Mouse (Mus musculus) natural killer cell, adult 2 months (primary cell): ENCODE measurements around the gene Sytl4.

ENCODE experiments used
- DNase-seq, 2 experiments: peaks; one replicate each; pipeline ENCODE4 v3.0.0; 2022; ENCODE audit warnings: low spot score in 2 of 2

The Sytl4 gene

DNA sequence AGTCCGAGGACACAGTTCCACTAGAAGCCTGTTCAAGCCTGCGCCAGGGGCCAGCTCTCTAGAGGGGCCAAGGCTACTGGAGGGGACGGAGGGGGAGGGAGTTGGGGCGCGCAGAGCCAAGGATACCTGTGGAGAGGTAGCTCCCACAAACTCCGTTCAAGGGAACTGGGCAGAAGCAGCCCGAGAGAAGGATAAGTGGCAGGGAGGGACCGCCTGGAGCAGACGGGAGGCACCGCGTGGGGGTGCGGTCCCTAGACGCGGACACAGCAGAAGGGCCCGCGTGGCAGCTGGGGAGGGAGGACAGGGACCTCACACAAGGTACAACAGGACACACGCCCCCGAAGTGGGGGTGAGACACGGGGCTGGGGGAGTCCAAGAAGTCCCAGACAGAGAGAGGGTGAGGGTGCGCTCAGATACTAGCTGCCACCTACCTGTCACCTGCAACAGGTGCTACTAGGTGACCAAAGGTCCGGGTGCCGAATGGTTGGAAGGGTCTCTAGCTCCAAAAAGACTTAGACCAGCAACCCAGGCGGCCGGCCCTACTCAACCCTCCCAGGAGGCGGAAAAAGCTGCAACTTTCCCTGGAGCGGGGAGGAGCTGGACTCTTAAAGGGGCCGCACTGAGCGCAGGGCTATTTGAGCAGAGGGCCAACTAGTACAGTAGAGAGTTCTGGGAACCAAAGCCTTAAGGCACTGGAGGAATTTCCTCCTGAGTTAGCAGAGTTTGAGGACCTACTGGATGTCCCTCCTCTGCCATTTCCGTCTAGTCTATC, at the start of gene Sytl4:
Gene Sytl4 (minus strand): TSS at position 582 of the 772 bp plus-strand sequence.
- no peak for DNase-seq

DNA sequence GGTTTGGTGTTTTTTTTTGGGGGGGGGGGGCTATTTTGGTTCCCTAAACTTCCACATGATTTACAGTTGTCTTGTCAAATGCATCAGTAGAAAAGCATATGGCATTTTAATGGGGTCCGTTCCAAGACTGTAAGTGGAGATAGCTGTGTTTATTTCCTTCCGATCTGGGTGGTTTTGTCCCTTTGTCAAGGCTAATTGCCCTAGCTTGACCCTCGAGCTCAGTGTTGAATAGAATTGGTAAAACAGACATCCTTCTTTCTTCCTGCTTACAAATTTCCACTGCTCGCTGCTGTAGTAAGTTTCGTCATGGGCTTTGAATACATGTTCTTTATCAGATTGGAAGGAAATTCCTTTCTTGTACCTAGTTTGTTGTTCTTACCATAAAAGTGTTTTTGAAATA, 39.1 kb upstream of the Sytl4 start:
- no peak for DNase-seq

DNA sequence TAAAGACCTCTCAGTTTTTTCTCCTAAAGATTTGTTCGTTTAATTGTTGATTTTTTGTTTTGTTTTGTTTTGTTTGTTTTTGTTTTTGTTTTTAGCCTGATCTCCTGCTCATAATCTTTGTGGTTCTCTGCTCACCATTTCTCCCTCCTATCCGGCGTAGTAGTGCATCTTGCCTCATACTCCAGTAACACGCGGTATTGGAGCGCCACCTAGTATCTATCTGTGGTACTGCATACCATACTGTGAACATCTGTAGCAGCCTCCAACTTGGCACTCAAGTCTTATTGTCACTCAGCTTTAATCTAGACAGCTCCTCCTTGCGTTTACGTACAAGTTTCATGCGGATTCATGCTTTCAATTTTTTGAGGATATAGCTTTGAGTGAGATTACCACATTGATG, 37.4 kb upstream of the Sytl4 start:
- peak; percentile 12 to 38 for DNase-seq

DNA sequence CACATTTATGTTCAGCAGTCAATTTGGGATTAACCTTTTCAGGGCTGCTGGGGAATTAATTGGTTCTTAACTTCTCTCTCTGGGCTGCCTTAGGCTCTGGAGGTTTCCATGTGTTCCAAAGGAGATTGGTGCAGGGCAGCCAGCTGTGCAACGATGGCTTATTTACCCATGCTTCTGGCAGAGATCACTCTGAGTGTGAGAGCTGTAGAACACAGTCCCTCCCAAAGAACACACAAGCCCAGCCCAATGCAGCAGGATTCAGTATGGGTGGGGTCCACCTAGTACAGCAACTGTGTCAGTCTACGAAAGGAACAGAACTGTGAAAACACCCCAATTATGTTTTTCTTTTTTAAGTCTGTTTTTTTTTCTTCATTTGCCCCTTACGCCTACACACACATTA, 14.3 kb upstream of the Sytl4 start:
- no peak for DNase-seq

DNA sequence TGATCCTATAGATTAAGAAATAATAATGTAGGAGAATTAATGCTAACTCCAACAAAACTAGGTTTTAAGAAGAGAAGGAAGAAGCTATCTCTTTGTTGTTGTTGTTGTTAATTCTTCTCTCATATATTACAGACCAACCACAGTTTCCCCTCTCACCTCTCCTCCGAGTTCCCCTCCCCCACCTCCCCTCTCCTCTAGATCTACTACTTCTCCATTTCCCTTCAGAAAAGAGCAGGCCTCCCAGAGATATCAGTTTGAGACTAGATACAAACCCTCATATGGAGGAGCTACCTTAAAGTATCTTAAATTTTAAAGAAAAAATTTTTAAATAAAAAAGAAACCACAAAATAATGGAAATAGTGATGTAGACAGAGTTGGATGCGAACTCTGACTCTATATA, 17.0 kb downstream of the Sytl4 start:
- no peak for DNase-seq

DNA sequence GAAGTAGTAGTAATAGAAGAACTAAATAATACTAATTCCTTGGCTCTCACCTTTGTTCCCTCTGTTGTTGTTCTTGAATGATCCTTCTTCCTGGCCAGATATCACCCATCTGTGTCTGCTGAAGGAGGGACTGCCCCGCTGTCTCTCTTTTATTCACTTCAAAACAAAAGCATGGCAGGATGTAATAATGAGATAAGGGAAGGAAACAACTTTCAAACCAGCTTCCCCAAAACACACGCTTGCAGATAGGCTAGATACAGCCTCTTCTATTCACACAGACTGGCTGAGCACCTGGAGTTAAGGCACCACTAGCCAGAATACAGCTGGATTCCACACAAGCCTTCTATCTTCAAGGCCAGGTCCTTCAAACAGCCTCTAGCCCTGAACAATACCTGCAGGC, 21.0 kb downstream of the Sytl4 start:
- DNase-seq: no peak

DNA sequence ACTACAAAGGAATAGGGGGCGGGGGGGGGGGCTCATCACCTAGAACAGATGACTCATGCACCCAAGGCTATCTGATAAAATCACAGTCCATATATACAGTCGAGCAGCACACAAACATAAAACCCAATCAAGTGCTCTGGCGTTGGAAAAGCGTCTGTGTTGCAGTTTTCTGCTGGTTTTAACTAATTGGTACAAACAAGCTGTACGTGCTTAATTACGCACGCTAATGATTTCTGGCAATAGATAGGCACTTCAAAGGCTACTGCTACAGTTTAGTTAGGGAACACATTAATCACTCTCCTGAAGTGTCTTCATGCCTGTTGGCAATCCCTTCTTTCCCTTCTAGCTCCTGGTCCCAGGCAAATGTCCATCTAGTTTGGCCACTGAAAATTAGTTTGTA, 27.0 kb downstream of the Sytl4 start:
- DNase-seq: no peak

DNA sequence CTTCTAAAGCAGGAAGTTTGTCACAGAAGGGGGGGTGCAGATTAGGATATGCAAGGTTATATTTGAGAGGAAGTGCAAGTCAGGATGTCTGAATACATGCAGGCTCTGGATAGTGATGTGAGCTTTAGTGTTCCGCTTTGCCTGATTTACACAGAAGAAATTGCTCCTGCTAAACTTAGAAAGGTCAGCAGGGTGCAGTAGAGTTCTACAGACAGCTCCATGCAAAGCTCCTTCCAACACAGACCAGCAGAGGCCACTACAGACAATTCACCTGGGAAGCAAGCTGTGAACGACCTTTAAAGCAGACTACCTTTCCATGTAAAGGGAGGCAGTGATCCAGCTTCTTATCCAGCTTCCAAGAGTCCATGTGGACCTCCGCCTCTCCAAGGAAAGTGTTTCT, 34.2 kb downstream of the Sytl4 start:
- DNase-seq: peak in 1 of 2 experiments; percentile 25

DNA sequence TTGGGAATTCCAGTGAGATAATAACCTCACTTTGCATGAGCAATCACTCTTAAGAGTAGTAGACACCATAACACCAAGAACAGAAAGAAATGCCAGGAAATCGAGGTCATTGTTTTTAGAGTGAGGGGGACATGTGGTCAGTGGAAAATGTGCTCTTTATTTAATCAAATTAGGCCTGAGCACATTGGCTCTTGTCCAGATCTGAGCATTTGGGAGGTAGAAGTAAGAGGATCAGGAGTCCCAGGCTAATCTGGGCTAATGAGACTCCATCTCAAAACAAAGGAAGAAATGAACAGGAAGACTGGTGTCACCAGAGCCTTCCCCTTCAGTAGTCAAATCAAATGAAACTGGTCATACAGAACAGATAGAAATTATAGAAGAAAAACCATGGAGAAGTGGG, 42.1 kb downstream of the Sytl4 start:
- DNase-seq: no peak

DNA sequence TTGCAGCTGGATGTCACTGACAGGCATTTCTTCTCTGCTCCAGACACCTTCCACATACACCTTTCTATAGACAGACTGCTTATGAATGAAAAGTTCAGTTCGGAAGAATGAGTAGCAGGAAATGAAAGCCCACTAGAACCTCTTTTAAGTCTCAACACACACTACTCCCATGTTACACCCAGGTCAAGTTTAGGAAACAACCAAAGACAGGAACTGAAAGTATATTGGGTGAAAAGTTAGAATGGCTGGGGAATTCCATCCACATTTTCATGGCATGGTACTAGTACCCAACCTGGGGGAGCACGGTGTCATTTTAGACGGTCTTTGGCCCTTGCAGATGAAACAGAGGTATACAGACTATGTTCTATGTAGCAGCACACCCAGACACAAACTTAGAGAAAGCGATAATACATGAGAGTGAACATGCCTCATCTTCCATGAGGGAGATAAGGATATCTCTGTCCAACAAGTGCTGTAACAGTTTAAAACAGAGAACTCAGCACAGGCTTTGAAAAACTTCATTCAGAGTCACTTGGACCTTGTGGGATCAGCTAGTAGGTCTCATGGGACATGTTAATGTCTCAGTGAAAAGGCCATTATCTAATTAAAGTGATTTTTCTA, 44.9 kb downstream of the Sytl4 start:
- no peak for DNase-seq

DNA sequence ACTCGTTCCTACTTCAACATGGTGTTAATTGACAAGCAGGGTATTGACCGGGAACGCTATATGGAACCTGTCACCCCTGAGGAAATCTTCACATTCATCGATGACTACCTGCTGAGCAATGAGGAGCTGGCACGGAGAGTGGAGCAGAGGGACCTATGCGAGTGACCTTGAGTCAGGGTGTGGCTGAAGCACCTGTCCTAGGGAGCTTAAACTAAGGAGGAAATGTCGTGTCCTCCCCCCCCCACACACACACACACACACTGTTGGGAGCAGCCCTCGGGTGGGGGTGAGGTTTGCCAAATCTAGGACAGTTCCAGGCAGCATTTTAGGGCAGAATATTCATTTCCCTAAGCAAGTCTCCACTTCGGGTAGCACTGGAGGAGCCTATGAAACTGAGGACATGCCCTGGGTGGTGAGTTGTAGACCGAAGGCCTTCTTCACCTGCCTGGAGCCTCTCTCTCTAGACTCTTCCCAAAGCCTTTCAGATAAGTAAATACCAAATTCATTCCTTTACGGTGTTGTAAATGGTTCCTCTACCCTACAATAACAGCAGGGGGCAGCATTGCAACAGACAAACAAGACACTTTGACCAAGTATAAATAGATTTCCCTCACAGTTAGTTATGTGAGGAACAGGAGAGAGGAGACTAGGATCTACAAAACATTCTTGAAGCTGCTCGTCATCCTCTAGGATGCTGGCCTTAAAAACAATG, 50.2 kb downstream of the Sytl4 start:
- peak in 1 of 2 experiments; percentile 3 for DNase-seq

DNA sequence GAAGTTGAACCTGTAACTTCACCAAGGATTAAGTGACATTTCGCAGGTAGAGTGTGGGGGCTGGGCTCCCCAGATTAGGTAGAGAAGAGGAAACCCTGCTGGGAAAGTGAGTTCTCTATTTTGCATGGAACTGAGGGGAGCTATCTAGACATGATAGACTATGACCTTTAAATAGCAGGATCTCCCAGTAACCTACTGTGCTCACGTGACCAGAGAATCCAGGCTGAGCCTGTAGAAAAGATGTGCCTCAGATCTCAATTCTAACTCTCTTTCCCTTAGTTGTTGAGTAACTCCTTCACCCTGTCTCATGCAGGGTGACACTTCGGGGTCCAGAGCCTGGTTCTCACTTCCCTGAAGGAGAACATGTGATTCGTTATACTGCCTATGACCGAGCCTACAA, 54.9 kb downstream of the Sytl4 start:
- no peak for DNase-seq

DNA sequence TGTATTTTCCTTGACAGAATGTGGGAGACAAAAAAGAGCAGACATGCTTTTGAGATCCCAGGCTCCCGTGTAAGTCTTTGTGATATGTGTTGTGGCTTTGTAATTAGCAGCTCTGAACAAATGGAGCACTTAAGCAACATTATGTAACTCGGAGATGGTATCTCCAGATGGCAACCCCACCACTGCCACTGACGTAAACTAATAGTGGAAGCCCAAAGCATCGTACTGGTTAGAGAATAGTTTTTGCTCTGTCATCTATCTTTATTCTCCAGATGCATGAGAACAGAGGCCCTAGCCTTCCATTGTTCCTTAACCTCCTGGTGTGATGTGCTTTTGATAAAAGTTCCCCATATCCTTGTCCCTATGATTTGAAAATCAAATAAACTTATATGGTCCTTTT, 60.4 kb downstream of the Sytl4 start:
- DNase-seq: no peak

DNA sequence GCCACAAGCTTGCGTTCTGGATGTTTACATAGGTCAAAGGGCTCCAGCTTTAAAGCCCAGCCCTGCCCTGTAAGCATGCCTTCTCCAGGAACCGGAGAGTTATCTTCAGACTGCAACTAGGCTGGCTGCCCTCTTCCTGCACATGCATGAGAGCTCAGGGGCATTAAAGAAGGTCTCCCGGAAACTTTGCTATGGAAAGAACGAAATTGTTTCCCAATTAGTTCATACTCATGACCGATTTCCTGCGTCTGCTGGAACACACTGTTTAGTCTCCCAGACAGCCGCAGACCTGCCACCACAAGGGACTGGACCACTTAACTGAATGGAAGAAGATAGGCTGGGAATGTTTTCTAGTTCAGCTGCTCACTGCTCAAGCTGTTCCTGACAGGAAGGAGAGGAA, 67.4 kb downstream of the Sytl4 start:
- no peak for DNase-seq

DNA sequence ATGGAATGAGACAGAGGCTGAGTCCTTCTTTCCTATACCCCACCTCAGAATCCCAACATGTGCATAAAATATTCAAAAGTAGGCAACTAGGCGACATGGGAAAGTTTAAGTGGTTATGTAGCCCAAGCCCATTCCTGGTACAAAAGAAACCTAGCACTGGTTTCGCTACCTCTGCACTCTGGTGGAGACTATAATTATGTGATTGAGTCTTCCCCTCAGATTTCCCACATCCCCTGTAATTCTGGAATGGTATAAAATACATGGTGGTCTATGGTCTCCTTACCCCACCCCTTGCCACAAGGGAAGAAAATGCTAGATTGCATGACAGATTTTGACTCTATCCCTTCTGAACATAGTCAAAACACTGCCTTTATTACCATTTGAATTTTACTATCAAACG, 68.6 kb downstream of the Sytl4 start:
- no peak for DNase-seq

DNA sequence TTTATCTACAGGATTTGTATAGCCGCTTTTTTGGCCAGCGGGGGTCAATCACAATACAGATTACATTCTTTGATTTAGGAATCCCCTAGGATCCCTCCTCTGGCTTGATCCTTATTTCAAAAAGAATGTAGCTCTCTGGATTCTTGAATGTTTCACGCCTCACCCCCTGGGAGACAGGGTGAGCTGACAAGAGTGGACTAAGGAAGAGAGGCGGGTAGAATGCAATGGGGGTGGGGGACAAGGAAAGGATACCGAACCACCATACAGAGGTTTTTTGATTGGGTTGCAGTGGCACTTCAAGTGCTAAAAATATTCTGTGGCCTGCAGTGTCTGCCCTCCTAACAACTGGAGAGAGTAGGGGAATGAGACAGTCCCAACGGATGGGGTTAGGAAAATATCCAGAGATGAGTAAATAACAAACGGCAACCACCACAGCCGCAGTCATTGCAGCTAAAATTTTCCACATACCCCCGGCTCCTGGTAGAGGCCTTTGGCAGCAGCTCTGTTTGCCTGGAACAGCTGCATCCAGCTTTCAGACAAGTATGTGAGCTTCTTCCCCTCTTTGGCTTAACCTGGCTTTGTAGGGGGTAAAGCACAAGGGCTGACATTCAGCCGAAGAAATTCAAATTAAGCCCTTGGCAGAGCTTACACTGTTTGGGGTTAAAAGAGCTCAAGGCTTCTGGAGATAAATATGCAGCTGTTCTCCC, 70.1 kb downstream of the Sytl4 start:
- DNase-seq: no peak

DNA sequence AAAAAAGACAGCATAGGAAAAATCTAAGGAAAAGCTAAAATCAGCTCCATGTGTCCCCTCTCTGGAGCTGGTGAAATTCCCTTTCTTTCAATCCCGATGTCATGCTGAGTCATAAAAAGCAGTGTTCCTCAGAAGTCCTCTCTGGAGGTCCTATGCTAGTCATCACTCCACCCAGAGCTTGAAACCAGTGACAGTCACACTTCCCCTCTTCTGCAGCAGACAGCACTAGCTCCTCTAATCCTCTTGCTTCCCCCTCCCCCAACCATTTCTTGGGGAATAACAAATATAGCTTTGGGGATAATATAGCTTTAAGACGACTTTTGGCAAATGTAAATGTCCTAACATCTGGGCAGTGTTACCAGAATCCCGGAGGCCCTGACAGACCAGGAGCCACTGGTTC, 73.4 kb downstream of the Sytl4 start, which contains the start of gene Srpx2:
Gene Srpx2 (plus strand): TSS at position 166 of the 400 bp plus-strand sequence.
- DNase-seq: no peak

DNA sequence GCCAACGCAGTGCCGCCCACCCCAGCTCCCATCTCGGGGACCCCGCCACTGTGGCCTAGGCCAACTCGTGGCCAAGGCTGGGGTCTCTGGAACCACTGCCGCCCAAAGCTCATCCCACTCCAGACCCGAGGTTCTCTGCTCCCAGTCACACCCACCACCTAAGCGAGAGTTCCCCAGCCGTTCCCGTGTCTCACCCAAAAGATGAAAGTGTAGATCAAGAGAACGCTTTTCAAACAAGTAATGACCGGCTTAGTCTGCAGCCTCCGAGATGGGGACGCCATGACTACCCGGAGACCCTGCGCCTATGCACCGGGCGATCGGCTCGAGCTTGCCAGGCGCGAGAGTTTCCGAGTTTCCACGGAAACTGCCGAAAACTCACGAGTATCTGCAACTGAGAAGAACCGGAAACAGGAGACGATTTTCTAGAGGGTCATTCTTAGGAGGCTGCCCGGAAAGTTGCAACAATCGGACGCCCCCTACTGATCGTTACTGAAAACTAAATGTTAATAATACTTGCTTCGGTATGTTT, 83.5 kb downstream of the Sytl4 start, which contains the start of gene Tspan6:
Gene Tspan6 (minus strand): TSS at position 416 of the 529 bp plus-strand sequence.
- peak; percentile 60 to 68 for DNase-seq

DNA sequence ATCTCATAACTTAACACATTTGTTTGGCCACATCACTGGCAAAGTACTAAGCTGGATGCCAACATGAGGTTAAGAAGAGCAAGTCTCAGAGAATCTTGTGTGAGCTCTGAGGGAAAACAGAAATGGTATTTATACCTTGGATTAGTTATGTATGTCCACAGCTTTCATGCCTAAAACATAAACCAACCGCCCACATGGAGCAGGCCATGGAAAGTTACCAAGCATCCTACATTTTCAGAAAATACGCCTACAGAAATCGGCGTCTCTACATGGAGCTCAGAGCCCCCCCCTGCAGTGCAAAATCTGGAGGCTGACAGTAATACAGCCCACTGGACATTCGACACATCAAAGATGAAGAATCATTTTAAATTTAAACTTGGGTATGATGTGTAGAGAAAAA, 93.5 kb downstream of the Sytl4 start:
- DNase-seq: no peak

DNA sequence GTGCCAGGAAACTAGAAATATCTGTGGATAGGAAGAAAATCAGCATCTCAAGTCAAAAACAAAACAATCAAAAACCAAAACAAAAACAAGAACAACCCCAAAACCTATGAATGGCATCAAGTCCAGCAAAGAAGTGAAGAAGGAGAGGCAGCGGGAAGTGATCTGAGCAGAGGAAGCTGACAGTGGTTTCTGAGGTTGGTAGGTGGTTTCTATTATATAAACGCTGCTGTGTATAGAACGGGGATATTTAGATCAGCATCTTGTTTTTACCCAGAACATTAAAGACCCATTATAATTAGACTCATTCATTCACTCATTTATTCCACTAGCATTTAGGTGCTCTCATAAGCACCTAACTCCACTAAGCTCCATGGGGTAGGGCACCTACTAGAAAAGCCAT, 94.3 kb downstream of the Sytl4 start:
- DNase-seq: no peak
